Mouse (Mus musculus) ES-Bruce4 (cell line): Measurements from ENCODE around the gene Ddrgk1.

Experiments used
- CTCF ChIP-seq: IDR thresholded peaks from one replicate; pipeline ENCODE4 v1.8.1; 2011; ENCODE audit warnings: low read depth, low read length
- POLR2A ChIP-seq: IDR thresholded peaks from one replicate; pipeline ENCODE4 v1.8.1; 2011; ENCODE audit warnings: low read length; ENCODE audit not compliant: insufficient read depth

- no peak for TF ChIP-seq CTCF
- no peak for TF ChIP-seq POLR2A
Observed at GRCm38 (mm10) chr2:130635847-130636246, 28.6 kb downstream of the Ddrgk1 start.
